Mouse (Mus musculus) liver, embryonic 15.5 days (tissue): ENCODE data around the gene C77080. TPM values are rescaled to one million over a fixed set of nuclear protein-coding genes. Genes with fewer than 3 reads are reported as not detected.

Experiments used
- ATAC-seq: fragments of 200-750 bp; cut with Nextera tagmentation; 2 replicates; pipeline ENCODE4 v1.8.0; 2017; ENCODE audit warnings: moderate number of reproducible peaks, mild to moderate bottlenecking, moderate library complexity; ENCODE audit not compliant: insufficient read depth
- H3K27ac ChIP-seq: fragments of 300-500 bp; sonication (generic); replicated peaks from 2 replicates; pipeline ENCODE4 v1.5.1; 2015; ENCODE audit warnings: mild to moderate bottlenecking, inconsistent platforms
- H3K27me3 ChIP-seq: fragments of 300-500 bp; sonication (generic); 2 replicates; pipeline ENCODE4 v1.6.1; 2015; ENCODE audit warnings: mild to moderate bottlenecking, inconsistent platforms
- H3K36me3 ChIP-seq: fragments of 300-500 bp; sonication (generic); replicated peaks from 2 replicates; pipeline ENCODE4 v1.6.1; 2015; ENCODE audit warnings: moderate library complexity, mild to moderate bottlenecking, inconsistent platforms
- H3K4me1 ChIP-seq: fragments of 300-500 bp; sonication (generic); replicated peaks from 2 replicates; pipeline ENCODE4 v1.6.1; 2015; ENCODE audit warnings: inconsistent platforms
- H3K4me2 ChIP-seq: fragments of 300-500 bp; sonication (generic); 2 replicates; pipeline ENCODE4 v1.6.1; 2015; ENCODE audit warnings: moderate library complexity, mild to moderate bottlenecking, inconsistent platforms
- H3K4me3 ChIP-seq: fragments of 300-500 bp; sonication (generic); replicated peaks from 2 replicates; pipeline ENCODE4 v1.5.1; 2015; ENCODE audit warnings: mild to moderate bottlenecking, inconsistent platforms
- H3K9ac ChIP-seq: fragments of 300-500 bp; sonication (generic); 2 replicates; pipeline ENCODE4 v1.6.1; 2015; ENCODE audit warnings: moderate library complexity, mild to moderate bottlenecking, inconsistent platforms
- H3K9me3 ChIP-seq: fragments of 300-500 bp; sonication (generic); replicated peaks from 2 replicates; pipeline ENCODE4 v1.6.1; 2016; ENCODE audit warnings: inconsistent platforms
- WGBS: fragments of 180-500 bp; shearing (Covaris S2); methylation state at CpG from one replicate; pipeline ENCODE4 v1.1.7; 2015; ENCODE audit warnings: mixed read lengths; ENCODE audit not compliant: insufficient replicate concordance; 5-methylcytosine and 5-hydroxymethylcytosine counted together
- polyA plus RNA-seq: library from polyadenylated mRNA; unstranded; fragments of >200 nt; fragmentation: Nextera tagmentation; extraction: Ambion mirVana; gene quantifications from 2 replicates; pipeline ENCODE4 v1.2.1, GENCODE M21; 2015

Gene C77080
- polyA plus RNA-seq, 1 experiment from 2014 or later, result 1.1 TPM

DNA sequence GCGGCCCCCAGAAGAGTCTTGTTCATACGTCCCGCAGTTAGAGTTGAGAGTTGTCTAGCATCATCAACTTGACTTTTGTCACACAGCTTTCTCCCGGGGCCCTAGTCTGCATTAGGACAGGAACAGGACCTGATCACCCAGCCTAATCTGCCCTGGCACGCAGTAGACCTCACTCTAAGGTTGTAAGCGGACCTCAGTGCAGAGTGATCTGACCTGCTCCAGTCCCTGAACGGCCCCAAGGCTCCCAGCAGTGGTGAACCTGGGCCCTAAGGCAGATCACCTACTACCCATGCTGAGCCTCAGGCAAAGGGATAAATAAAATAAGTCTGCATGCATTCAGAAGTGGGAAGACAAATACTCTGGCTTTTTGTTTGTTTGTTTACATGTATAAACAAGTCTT lies 11.9 kb downstream of the C77080 start:
- no peaks in the 10 kb centered on the region for H3K36me3 ChIP-seq
- H3K4me2 ChIP-seq, result no peak overlapping the region
- peaks cover 61% of the 10 kb centered on the region for H3K4me1 ChIP-seq
- no peak overlapping the region for H3K9ac ChIP-seq
- H3K27ac ChIP-seq, result no peak overlapping the region
- 42% methylated on average over 7 of the region's 7 CpGs for WGBS
- H3K27me3 ChIP-seq, result peaks cover 82% of the 10 kb centered on the region
- ATAC-seq, result no peak
- no peak overlapping the region for H3K4me3 ChIP-seq
- no peaks in the 10 kb centered on the region for H3K9me3 ChIP-seq

DNA sequence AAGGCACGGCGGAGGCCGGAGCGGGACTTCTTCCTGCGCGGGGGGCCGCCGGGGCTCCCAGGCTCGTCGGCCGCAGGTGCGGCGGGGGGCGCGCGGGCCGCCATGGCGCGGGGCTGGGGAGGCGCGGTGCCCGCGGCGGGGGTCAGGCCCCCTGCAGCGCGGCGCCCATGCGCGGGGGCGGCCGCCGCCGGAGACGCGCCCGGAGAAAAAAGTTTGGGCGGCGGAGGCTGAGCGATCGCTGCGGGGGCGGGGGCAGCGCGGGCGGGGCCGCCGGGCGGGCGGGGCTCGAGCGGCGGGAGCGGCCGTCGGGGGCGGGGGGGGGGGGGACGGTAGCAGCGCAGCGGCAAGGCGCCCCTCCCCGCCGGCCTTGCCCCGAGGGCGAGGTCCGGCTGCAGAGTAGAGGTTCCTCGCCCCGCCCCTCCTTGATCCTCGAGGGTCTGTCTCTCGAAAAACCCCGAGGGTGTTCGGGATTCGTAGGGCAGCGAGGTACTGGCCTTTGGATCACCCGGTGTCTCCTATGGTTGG lies 12.9 kb downstream of the C77080 start:
- peak overlapping the region; percentile 59 for H3K9ac ChIP-seq
- H3K4me3 ChIP-seq, result peak overlapping the region; percentile 64
- under 1% methylated on average over 52 of the region's 74 CpGs for WGBS
- H3K9me3 ChIP-seq, result no peaks in the 10 kb centered on the region
- ATAC-seq, result no peak
- H3K36me3 ChIP-seq, result no peaks in the 10 kb centered on the region
- peaks cover 63% of the 10 kb centered on the region for H3K4me1 ChIP-seq
- peak overlapping the region; percentile 94 for H3K4me2 ChIP-seq
- H3K27me3 ChIP-seq, result peaks cover 84% of the 10 kb centered on the region
- peak overlapping the region; percentile 33 for H3K27ac ChIP-seq

DNA sequence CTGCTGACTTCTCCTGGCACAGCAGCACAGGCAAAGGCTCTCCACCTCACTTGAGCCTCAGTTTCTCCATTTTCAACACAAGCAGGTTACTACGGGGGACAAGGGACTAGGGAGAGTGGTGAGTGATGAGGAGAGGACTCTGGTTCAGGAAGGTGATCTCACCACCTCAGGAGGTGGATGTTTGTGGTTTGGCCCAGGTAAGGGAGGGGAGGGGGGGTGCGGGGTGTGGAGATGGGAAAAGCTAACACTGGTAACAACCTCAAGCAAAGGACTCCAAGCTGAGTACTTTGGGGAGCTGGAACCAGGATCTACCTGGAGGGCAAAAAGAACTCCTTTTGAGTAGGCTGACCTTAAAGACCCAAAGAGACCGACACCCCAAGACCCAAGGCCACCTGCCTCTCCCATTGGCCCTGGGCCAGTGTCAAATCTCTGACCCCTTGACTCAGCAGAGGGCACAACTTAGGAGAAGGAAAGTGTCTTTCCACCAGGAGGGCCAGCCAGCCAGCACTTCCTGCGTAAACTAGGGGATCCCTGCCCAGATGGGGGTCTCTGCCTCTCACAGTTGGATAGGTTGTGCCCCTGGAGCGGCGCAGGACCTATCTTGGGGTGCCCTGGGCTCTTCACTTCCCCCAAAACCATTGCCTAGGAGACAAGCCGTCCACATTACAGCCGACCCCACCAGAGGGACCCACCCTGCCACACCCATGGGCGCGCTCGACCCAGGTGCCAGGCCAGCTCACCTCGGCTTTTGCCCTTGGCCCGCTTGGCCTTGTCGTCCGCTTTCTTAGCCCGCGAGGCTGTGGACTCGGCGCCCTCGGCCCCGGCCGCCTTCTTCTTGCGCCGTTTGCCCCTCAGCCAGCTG lies 13.6 kb downstream of the C77080 start:
- peaks cover 80% of the 10 kb centered on the region for H3K27me3 ChIP-seq
- no peaks in the 10 kb centered on the region for H3K36me3 ChIP-seq
- WGBS, result 10% methylated on average over 24 of the region's 24 CpGs
- peak overlapping the region; percentile 59 for H3K9ac ChIP-seq
- H3K27ac ChIP-seq, result peak overlapping the region; percentile 33
- H3K4me1 ChIP-seq, result peaks cover 63% of the 10 kb centered on the region
- H3K4me2 ChIP-seq, result peak overlapping the region; percentile 94
- H3K4me3 ChIP-seq, result peak overlapping the region; percentile 64
- H3K9me3 ChIP-seq, result no peaks in the 10 kb centered on the region
- ATAC-seq, result no peak

DNA sequence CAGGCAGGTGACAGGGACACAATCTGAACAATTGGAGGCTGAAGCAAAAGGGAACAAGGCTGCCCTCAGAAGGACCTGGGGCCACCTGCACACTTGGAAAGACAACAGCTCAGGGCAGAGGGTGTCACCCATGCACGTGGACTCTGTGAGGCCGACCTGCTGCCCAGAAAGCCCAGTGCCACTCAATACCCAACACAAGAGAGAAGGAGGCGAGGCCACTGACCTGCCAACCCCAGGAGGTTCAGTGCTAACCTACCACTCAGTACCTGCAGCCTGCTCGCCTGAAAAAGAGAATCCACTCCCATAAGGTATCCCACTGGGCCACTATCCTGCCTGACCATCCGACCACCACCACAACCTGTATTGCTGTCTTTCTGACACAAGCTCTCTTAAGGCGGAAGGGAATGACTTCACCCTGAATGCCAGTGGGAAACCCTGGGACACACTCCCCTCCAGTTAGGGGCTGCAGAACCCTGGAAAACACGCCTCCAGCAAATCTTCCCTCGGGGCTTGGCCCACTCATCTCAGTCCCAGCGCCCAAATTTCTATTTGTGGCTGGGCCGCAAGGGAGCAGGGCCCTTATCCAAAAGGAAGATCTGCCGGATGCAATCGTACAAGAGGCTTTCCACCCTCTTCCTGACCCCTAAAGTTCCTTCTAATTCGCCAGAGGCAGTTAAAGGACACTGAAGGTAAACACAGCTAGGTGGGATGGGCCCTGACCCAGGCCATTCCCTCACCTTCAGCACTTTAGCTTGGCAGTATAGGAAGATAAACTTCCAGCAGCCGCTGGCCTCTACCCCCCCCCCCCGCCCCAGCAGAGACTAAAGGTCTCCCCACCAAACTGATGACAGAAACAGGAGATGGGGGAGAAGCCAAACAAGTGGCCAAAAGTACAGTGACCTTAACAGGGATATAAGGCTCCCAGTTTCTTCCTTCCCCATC lies 14.6 kb downstream of the C77080 start:
- 26% methylated on average over 15 of the region's 15 CpGs for WGBS
- Histone ChIP-seq H3K36me3 (no peaks in the 10 kb centered on the region), H3K9ac (no peak overlapping the region), H3K27me3 (peaks cover 79% of the 10 kb centered on the region), H3K4me2 (peak overlapping the region; percentile 94), H3K9me3 (no peaks in the 10 kb centered on the region), H3K4me3 (peak overlapping the region; percentile 64), H3K27ac (no peak overlapping the region), H3K4me1 (peaks cover 58% of the 10 kb centered on the region)
- 0 out of 2 replicates have a peak, but pooled peaks have one; percentile 19 for ATAC-seq

DNA sequence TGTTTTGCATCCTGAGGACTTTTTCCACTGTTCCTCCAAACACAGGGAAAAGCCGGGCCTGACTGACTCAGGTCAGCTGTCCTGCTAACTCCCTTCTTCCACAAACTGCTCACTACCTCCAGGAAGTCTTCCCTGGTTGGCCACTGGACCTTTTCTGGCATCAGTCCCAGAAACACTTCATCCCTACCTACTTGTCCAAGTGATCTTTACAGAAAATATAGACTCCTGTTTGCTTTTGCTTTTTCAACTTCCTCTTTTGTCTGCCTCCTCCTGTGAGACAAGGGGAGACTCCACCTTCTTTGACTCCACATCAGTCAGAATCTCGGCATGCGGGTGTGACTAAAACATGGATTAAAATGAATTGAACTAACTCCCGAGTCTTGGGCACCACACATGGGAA lies 16.4 kb downstream of the C77080 start:
- Histone ChIP-seq H3K4me2 (0 out of 2 replicates have a peak overlapping the region, but pooled peaks have one; percentile 9), H3K27me3 (peaks cover 76% of the 10 kb centered on the region), H3K36me3 (no peaks in the 10 kb centered on the region), H3K27ac (no peak overlapping the region), H3K4me1 (peaks cover 46% of the 10 kb centered on the region), H3K9ac (no peak overlapping the region), H3K9me3 (no peaks in the 10 kb centered on the region), H3K4me3 (no peak overlapping the region)
- no peak for ATAC-seq
- 18% methylated on average over 4 of the region's 4 CpGs for WGBS

DNA sequence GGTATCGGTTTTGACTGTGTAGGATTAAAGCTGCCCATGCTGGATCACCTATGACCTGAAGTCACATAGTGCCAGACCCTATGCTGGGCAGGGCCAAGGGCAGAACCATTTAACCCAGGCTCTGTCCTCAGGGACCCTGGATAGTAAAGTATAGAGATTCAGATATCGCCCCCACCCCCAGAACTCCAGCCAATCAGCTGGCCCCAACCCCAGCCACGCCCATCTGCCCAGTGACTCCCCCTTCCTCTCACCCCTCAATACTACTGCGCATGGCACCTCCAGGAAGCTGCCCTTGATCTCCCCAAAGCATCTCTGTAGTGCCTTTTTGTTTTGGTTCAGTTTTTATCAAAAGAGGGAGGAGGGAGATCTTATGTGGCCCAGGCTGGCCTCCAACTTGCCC lies 18.4 kb downstream of the C77080 start:
- Histone ChIP-seq H3K4me3 (no peak overlapping the region), H3K4me2 (no peak overlapping the region), H3K4me1 (peaks cover 48% of the 10 kb centered on the region), H3K27ac (no peak overlapping the region), H3K9me3 (no peaks in the 10 kb centered on the region), H3K36me3 (no peaks in the 10 kb centered on the region), H3K9ac (no peak overlapping the region), H3K27me3 (peaks cover 76% of the 10 kb centered on the region)
- 43% methylated on average over 4 of the region's 4 CpGs for WGBS
- no peak for ATAC-seq

DNA sequence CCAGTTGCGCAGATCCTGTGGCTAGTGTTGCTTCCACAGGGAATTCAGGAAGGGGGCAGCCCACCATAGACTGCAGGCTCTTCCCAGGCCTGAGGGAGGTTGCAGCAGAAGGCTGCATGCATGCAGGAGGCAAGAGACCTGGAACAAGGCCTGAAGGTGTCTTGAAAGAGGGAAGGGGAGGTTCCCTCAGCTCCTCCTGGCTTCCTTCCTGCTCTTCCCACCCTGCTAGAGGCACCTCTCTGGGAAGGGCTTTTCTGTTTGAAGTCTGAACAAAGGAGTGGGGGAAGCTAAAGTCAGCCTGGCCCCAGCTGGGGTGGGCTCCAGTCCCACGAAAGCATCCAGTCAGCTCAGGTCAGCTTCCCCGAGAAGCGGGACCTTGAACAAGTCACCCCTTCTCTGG lies 18.9 kb downstream of the C77080 start:
- no peak for ATAC-seq
- Histone ChIP-seq H3K27ac (no peak overlapping the region), H3K36me3 (no peaks in the 10 kb centered on the region), H3K27me3 (peaks cover 76% of the 10 kb centered on the region), H3K9ac (no peak overlapping the region), H3K4me1 (peaks cover 48% of the 10 kb centered on the region), H3K4me3 (no peak overlapping the region), H3K9me3 (no peaks in the 10 kb centered on the region), H3K4me2 (no peak overlapping the region)
- 54% methylated on average over 4 of the region's 4 CpGs for WGBS

DNA sequence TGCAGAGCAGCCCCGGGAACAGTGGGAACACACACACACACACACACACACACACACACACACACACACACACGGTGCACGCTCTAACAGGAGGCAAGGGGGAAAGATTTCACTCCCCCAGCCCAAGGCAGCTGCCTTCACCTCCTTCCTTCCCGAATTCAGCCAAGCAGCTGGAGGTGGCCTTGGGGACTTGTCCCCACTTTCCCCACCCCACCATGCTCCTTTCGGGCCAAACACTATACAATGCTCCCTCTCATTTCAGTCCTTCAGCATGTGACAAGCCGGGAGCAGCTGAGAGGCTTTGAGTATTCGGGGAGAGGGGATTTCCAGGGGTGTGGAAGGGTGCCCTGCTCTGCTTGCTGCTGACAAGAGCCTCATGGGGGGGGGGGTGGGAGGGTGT lies 19.3 kb downstream of the C77080 start:
- no peak for ATAC-seq

DNA sequence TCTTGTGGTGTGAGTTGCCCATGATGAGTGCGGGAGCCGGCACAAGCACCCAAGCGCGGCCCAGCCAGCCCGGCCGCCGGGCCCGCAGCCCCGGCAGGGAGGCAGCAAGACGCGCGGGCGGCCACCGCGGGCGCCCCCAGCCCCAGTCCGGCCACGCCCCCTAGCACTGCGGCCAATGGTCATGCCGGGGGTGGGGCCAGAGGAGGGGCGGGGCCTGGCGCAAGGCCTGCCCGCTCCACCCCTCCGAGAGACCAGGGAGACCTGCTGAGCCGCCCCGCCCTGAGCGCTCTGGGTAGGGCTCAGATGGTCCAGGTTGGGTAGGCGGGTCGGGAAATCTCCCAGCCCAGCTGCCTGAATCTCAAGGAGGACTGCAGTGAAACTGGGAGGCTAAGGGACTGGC lies 22.1 kb downstream of the C77080 start:
- Histone ChIP-seq H3K9me3 (no peaks in the 10 kb centered on the region), H3K27ac (no peak overlapping the region), H3K27me3 (peaks cover 50% of the 10 kb centered on the region), H3K9ac (peak overlapping the region; percentile 56; the same call in 1 of the 2 replicates), H3K4me1 (peaks cover 54% of the 10 kb centered on the region), H3K36me3 (no peaks in the 10 kb centered on the region), H3K4me2 (peak overlapping the region; percentile 94), H3K4me3 (peak overlapping the region; percentile 65)
- WGBS, result under 1% methylated on average over 29 of the region's 29 CpGs
- peak; percentile 69 for ATAC-seq

More for the DNA sequence above, 19.3 kb downstream of the C77080 start:
- Histone ChIP-seq H3K9me3 (no peaks in the 10 kb centered on the region), H3K4me1 (peaks cover 48% of the 10 kb centered on the region), H3K36me3 (no peaks in the 10 kb centered on the region), H3K4me3 (no peak overlapping the region), H3K4me2 (no peak overlapping the region), H3K27ac (no peak overlapping the region), H3K9ac (no peak overlapping the region), H3K27me3 (peaks cover 76% of the 10 kb centered on the region)
- WGBS, result 44% methylated on average over 7 of the region's 7 CpGs

DNA sequence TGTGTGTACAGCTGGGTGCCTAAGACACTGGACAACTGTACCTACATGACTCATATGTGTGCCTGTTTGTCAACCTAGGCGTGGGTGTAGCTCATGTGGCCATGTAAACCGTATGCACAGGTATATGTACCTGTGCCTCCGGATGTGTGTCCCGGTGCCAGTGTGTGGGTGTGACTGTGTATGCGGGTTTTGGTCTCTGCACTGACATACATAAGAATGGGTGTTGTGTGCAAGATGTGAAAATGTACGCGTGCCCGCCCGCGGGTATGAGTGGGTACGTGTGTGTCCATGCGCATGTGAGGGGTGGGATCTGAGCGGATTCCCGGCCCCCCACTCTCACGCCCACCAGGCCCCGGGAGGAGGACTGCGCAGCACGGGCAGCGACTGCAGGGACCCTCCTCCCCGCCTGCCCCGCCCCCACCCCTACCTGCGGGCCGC lies 22.6 kb downstream of the C77080 start:
- Histone ChIP-seq H3K4me2 (peak overlapping the region; percentile 94), H3K9me3 (no peaks in the 10 kb centered on the region), H3K4me1 (peaks cover 56% of the 10 kb centered on the region), H3K27ac (no peak overlapping the region), H3K36me3 (no peaks in the 10 kb centered on the region), H3K27me3 (peaks cover 50% of the 10 kb centered on the region), H3K9ac (peak overlapping the region; percentile 56; the same call in 1 of the 2 replicates), H3K4me3 (peak overlapping the region; percentile 65)
- ATAC-seq, result no peak
- 3% methylated on average over 23 of the region's 23 CpGs for WGBS
